Mouse (Mus musculus) embryo, embryonic 9.5 days (tissue): ENCODE measurements at regions not wholly inside any gene's neighbourhood (a gene's known extent, or its start where the extent isn't known, plus 50 kb on each side); places are given as distances from the start of the nearest gene placed in this dataset.

Experiments
- DNase-seq: peaks from one replicate; pipeline ENCODE4 v3.0.0-alpha.2; 2017; ENCODE audit errors: extremely low spot score

- no peak for DNase-seq
These were observed 69.3 kb upstream of the Rprm start for GRCm38 (mm10) chr2:54154501-54155183.

GRCm38 (mm10) chr2:54158689-54159630, 73.6 kb upstream of the Rprm start:
- no peak for DNase-seq

DNA sequence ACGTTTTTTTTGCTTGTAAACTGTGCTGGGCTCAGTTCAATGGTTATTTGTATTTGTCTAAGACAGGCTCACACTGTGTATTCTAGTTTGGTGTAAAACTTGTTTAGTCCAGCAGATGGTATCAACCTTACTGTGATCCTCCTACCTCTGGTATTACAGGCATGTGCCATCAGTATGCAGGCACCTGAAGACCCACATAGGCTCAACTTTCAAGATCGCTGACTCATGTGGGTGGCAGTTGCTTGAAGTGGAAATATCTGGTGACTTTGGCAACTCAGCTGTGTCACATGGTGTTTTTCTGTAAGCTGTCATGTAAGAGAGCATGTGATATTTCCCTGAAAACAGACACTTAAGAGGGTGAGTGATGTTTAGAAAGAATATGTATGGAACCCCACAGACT, 92.2 kb upstream of the Rprm start:
- no peak for DNase-seq

DNA sequence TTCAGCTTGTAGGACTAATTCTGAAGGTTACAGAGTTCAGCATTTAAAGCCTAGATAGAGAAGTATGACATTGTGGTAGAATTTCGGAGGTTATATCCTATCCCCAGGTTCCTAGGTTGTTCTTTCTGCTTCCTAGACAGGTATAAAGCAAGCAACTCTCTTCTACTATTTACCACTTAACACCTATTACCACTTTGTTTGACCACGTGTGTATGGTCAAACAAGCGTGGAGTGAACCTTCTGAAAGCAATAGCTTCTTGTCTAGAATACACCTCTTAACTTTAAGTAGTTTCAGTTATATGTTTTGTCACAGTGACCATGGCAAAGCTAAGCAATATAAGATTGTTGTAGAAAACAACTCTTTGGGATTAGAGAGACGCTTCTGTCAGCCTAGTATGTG, 105.5 kb upstream of the Rprm start:
- DNase-seq, result no peak

GRCm38 (mm10) chr2:54198343-54198742, 113.0 kb upstream of the Rprm start:
- no peak for DNase-seq

DNA sequence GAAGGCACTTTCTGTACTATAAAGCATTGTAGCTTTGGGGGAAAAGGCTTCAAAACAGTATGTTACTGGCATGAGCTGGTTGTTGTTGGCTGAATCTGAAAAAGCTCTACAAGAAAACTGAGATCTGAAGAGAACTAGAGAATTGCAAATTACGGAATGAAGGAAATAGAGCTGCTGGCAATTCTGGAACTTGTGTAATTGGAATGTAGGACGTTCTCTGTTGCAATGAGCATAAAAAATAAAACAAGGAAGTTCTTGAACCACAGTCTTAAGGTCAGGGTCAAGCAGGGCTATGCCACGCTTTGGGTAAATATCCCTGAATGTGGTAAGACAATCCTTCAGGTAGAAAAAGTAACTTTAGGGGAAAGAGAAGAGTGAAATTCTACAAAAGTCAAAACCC, 130.2 kb upstream of the Rprm start:
- DNase-seq, result no peak

GRCm38 (mm10) chr2:54228613-54229012, 143.3 kb upstream of the Rprm start:
- DNase-seq, result no peak

- no peak for DNase-seq
These were observed 143.7 kb upstream of the Rprm start for GRCm38 (mm10) chr2:54229016-54229415.

DNA sequence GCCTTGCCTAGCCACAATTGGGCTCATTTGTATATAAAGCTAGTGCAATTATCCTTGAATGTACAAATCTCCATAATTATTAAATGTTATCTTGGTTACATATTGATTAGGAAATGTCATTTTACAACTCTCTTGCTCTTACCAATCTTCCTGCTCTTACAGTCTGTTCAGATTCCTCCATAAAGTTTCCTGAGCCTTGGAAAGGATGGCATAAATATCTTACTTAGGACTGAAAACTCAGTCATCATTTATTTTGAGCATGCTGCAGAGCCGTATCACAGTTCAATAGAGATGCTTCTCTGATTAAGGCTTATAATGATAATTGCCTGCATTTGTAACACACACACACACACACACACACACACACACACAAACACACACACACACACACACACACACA, 151.4 kb upstream of the Rprm start:
- no peak for DNase-seq

- DNase-seq, result no peak
These were observed 151.8 kb upstream of the Rprm start for GRCm38 (mm10) chr2:54237192-54237591.

- no peak for DNase-seq
These were observed 171.2 kb upstream of the Galnt13 start for GRCm38 (mm10) chr2:54264773-54265452.

DNA sequence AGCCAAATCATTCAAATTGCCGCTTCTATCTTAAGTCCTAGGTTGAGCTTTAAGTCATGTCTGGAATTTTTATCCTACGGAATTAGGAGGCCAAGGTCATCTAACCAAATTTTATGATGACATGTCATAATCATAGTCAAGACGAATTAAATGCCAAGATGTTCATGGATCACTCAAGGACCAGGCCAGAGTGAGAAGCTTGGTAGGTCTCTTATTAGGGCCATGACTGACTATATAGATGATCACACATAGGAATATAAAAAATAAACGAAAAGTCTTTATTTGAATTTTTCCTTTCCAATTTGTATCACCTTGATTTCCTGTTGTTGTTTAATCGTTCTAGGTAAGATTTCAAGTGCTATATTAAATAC, 170.7 kb upstream of the Galnt13 start:
- no peak for DNase-seq

DNA sequence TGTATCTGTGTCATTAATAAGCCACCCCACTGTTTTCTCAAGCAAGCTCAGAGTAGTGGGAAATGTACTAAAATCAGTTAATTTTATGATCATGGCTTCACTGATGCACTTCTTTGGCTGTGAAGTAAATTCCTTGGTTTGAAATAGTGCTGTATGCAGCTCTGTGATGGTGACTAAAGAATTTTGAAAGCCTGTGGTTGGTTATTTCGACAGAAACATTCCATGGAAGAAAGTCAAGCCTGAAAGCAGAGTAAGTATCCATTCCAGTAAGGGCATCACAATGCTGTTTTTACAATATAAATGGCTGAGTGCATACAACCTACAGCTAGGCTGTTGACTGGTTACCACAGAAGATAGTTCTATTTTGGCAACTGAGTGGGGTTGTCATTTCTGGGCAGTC, 154.2 kb upstream of the Galnt13 start:
- no peak for DNase-seq

GRCm38 (mm10) chr2:54283876-54284275, 152.2 kb upstream of the Galnt13 start:
- no peak for DNase-seq

GRCm38 (mm10) chr2:54305473-54305872, 130.6 kb upstream of the Galnt13 start:
- no peak for DNase-seq

DNA sequence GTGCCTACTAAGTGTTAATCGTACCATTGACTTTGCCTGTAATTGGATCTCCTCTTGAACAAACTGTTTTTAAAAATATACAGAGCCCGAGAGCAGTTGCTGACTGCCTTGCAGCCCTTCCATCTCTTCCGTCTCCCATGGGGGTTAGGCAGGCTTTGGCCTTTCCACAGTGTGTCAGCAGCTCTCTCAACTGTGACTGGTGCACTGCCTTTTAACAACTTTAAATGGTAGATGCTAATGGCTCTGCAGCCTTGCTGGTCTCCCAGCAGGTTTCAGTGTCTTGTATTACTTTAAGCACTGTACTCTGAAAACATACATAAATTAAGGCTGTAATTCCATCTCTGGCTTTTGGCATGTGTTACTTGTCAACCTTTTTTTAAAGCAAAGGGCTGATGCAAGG, 117.6 kb upstream of the Galnt13 start:
- peak; percentile 1 for DNase-seq

DNA sequence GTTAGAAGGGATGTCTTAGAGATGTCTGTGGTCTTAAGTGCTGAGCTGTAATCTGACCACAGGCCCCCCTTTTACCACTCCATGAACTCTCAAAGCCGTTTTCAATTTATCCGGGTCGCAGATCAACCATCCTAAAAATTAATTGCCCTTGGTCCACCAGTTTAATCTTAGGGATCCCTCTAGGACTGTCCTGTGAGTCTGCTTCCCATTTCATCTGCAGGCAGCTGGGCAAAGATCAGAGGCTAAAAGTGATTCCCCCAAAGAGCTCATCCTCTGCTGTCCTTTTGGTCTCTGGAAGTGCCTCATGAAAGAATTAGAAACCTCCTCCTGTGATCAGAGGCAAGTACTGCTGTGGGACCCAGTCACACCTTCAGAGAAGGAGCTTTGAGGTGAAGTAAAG, 69.2 kb upstream of the Galnt13 start:
- DNase-seq, result no peak

GRCm38 (mm10) chr2:54379279-54379678, 56.8 kb upstream of the Galnt13 start:
- DNase-seq, result no peak
